Mouse (Mus musculus) hematopoietic stem cell, adult 5-6 weeks (primary cell): ENCODE results near the gene Pskh1. TPM values are rescaled to one million over a fixed set of nuclear protein-coding genes. Genes with fewer than 3 reads are reported as not detected.

Experiments used
- ATAC-seq, 2 experiments: fragments of 125-278 bp in 1 of 2; replicated peaks in 1 of 2; 2 replicates each; pipeline ENCODE4 v1.8.0; 2016 to 2017; ENCODE audit warnings: inconsistent platforms in 2 of 2, mild to moderate bottlenecking in 2 of 2, moderate number of reproducible peaks in 2 of 2, low read depth in 1 of 2, moderate TSS enrichment in 1 of 2; ENCODE audit not compliant: low FRiP score in 2 of 2, poor library complexity in 2 of 2, severe bottlenecking in 2 of 2, insufficient read depth in 1 of 2, low TSS enrichment in 1 of 2
- total RNA-seq: library from RNA; stranded (forward); fragments of 172-1452, 232-1000 nt; gene quantifications from 2 replicates; pipeline ENCODE4 v1.2.3, GENCODE M21; 2017

Pskh1 gene
- 23.3 and 27.5 TPM in 2 replicates for total RNA-seq

- ATAC-seq: peak; percentile 95 to 96
Observed at GRCm38 (mm10) chr8:105900180-105900940, at the start of gene Pskh1. Gene Pskh1, plus strand, starts transcription at chr8:105900441.

GRCm38 (mm10) chr8:105850611-105851010 is 49.6 kb upstream of the Pskh1 start:
- ATAC-seq: no peak

DNA sequence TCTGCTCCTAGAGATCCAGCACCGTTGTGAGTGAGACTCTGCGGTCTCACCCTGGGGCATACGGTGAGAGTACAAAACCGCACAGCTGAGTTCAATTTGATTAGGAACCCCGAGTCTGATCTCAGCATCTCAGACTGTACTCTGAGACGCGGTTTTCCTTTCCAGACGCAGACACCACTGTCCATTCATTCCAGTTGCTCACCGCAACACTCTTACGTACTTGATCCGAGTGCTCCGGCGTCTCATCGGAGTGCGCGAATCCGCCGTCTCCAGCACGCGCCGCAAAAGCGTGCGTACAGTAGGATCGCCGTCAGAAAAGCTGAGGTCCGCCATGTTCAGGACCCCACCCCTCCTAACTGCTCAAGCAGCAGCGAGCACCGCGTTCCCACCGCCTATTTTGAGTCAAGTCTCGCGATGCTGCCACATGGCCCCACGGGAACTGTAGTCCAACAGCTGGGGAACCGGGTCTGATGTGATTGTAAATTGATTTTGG is 48.5 kb upstream of the Pskh1 start:
- peak; percentile 82 to 84 for ATAC-seq

GRCm38 (mm10) chr8:105852146-105852729 is 48.0 kb upstream of the Pskh1 start:
- no peak for ATAC-seq

GRCm38 (mm10) chr8:105853178-105853577 is 47.1 kb upstream of the Pskh1 start, which contains the start of gene Cenpt:
Gene Cenpt, minus strand, starts transcription at chr8:105853278.
- ATAC-seq: no peak

GRCm38 (mm10) chr8:105854303-105854702 is 45.9 kb upstream of the Pskh1 start:
- ATAC-seq: no peak

DNA sequence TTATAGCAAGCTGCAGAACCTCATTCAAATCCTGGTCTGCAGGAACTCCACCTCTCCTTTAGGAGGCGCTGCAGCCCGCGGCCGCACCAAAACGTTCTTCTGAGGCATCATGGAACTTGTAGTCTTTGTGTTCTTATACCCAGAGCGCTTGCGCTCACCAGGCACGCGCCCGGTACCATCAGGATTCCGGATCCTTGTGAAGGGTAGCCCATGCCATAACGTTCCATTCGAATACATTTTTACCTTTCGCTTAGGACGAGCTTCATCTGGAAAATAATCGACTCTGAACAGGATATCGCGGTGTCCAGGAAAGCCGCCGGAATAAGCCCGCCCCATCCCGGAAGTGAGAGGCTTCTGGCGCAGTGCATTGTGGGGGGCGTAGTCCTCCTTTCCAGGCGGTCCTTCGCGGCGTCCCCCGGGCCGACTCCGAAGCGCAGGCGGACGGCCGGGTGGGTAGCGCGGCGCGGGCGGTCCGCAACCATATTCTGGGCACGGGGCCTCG is 45.5 kb upstream of the Pskh1 start, which contains the start of gene Thap11:
Gene Thap11, plus strand, starts transcription at position 418 of the 502 bp plus-strand sequence.
- peak; percentile 77 to 84 for ATAC-seq

DNA sequence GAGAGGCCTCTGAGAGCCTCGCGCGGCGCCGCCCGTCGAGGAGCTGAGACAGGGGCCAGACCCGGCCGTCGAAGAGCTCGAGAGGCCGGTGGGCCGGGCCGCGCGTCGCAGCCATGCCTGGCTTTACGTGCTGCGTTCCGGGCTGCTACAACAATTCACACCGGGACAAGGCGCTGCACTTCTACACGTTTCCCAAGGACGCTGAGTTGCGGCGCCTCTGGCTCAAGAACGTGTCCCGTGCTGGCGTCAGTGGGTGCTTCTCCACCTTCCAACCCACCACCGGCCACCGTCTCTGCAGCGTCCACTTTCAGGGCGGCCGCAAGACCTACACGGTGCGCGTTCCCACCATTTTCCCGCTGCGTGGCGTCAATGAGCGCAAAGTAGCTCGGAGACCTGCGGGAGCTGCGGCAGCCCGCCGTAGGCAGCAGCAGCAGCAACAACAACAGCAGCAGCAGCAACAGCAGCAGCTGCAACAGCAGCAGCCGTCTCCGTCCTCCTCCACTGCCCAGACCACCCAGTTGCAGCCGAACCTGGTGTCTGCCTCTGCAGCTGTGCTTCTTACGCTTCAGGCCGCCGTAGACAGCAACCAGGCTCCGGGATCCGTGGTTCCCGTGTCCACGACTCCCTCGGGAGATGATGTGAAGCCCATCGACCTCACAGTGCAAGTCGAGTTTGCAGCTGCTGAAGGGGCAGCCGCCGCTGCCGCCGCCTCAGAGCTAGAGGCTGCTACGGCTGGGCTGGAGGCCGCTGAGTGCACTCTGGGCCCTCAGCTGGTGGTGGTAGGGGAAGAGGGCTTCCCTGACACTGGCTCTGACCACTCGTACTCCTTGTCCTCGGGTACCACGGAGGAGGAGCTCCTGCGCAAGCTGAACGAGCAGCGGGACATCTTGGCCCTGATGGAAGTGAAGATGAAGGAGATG is 44.7 kb upstream of the Pskh1 start:
- ATAC-seq: no peak

DNA sequence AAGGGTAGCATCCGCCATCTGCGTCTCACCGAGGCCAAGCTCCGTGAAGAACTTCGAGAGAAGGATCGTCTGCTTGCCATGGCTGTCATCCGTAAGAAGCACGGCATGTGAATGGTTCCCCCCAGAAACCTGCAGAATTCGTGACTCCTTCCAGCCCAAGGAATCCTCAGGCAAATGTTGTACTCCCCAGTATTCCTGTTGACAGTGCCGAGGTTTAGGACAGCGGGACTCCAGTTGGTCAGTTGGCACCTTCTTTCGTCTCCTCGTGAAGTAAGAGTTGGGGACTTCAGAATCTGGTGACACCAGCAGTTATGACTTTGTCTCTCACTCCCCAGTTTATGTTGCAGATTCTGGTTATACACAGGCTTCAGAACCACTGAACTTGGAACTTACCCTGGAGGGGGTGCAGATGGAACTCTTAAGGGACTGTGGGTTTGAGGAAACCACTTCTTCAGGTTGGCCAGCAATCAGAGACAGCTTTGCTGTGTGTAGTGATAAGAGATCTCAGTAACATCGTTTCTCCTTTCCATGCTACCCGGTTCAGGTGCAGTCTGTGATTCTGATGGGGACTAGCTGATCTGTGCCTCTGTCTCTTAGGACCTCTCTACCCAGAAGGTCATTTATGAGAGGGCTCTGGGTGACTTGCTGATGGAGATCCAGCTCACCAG is 43.9 kb upstream of the Pskh1 start:
- ATAC-seq: no peak

DNA sequence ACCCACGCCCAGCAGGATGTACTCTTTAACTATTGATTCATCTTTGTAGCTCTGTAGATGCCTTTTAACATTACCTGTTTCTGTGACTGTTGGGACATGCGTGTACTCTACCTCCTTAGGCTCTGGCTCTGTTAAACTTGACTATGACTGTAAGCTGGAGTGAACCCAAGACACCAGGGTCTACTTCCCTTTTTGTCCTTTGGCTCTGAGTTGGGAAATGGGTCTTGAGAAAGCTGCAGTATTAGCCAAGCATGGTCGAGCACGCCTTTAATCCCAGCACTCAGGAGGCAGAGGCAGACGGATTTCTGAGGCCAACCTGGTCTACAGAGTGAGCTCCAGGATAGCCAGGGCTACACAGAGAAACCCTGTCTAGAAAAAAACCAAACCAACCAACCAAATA is 41.7 kb upstream of the Pskh1 start:
- ATAC-seq: no peak; a peak in 1 of 4 replicates

DNA sequence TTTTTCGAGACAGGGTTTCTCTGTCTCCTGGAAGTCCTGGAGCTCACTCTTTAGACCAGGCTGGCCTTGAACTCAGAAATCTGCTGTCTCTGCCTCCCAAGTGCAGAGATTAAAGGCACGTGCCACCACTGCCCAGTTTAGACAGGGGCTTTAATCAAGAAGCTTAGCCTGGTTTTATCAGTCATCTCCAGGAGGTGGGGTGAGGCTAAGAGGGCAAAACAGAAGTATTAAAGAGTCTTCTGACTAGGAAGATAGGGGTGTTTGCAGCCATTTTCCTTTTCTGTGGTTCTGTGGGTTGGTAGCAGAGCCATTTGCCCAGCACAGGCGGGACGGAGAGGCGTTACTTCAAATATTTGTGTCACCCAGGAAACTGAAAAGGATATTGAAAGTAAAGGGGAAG is 40.9 kb upstream of the Pskh1 start:
- no peak for ATAC-seq

DNA sequence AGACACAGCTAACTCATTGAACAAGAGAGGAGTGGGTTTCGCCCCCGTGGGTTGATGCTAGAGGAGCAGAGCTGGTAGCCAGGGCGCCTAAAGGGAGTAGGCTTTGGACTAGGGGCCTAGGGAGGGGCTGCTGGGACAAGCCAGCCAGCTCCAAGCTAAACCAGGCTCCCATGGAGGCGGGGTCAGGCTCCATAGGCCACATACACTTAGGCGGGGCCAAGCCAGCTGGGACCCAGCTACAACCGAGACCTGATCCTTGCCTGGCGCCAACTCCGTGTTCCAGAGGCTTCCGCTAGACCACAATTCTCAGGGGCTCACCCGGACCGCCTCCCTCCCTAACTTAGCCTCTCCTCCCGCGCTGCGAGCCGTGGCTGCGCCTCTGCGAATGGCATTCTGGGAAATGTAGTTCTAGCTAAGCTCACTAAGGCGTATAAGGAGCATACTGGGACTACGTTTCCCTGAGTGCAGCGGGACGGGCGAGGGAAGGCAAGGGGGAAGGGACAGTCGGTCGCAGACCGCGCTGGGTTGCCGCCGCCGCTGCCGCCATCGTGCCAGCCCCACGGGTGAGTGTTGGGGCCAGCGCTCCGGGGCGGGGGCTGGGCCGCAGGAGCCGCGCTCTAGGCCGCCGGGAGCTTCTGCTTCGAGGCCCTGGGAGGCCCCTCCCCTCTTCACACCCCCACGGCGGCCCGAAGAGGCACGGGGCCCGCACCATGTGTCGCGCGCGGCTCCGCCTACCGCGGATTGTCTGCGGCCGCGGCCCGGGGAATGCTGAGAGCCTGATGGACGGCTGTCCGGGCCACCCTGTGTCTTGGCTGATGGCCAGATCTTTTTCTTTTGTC is 39.9 kb upstream of the Pskh1 start, which contains the start of gene Nutf2:
Gene Nutf2, plus strand, starts transcription at position 438 of the 839 bp plus-strand sequence.
- ATAC-seq: peak; percentile 95 to 97

DNA sequence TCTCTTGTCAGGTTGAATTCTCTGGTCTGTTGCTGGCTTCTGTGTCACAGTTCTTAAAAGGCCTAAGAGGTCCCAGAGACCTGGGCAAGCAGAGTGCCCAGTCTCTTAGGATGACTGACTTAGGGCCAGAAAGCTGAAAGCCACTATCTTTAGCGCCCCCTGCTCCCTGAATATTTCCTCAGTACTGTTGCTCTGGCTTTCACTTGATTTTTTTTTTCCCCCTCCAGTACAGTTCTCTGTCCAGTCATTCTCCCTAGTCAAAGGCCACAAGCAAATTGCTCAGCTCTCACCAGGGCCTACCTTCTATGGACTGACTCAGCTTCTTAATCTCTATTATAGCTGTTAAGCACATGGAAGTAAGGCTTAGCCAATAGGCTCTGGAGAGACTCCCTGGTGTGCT is 38.3 kb upstream of the Pskh1 start:
- ATAC-seq: no peak

GRCm38 (mm10) chr8:105866364-105867029 is 33.7 kb upstream of the Pskh1 start:
- ATAC-seq: no peak

- no peak for ATAC-seq
Observed at GRCm38 (mm10) chr8:105874301-105874700, 25.9 kb upstream of the Pskh1 start.
